Mouse (Mus musculus): ENCODE measurements around the gene Serbp1.

Gene Serbp1

GRCm38 (mm10) chr6:67303210-67303609, 65.2 kb downstream of the Serbp1 start:
- no peak for DNase-seq

- no peak for DNase-seq
Observed at GRCm38 (mm10) chr6:67308994-67309393, 71.0 kb downstream of the Serbp1 start.

GRCm38 (mm10) chr6:67309752-67310151, 71.8 kb downstream of the Serbp1 start:
- DNase-seq: no peak

- no peak for DNase-seq
Observed at GRCm38 (mm10) chr6:67314697-67315096, 76.7 kb downstream of the Serbp1 start.

GRCm38 (mm10) chr6:67317068-67317467, 79.1 kb downstream of the Serbp1 start:
- DNase-seq: no peak

- no peak for DNase-seq
Observed at GRCm38 (mm10) chr6:67317827-67318338, 79.9 kb downstream of the Serbp1 start.

GRCm38 (mm10) chr6:67318451-67318850, 80.5 kb downstream of the Serbp1 start:
- DNase-seq: peak in 1 of 2 experiments; percentile 18

- no peak for DNase-seq
Observed at GRCm38 (mm10) chr6:67323788-67324187, 85.8 kb downstream of the Serbp1 start.

- DNase-seq: no peak
Observed at GRCm38 (mm10) chr6:67337943-67338342, 100.0 kb downstream of the Serbp1 start.

GRCm38 (mm10) chr6:67339494-67339893, 101.5 kb downstream of the Serbp1 start:
- no peak for DNase-seq
